Mouse (Mus musculus) heart, adult 2 months (tissue): ENCODE measurements around the gene Ola1.

Experiments used
- CTCF ChIP-seq: fragments of 200-600 bp; IDR thresholded peaks from 2 replicates; pipeline ENCODE4 v1.8.1; 2022; ENCODE audit warnings: antibody characterized with exemption, mild to moderate bottlenecking, moderate library complexity
- EP300 ChIP-seq: fragments of 200-500 bp; IDR thresholded peaks from 2 replicates; pipeline ENCODE4 v1.6.1; 2011; ENCODE audit warnings: low read depth, low read length, control low read depth; ENCODE audit not compliant: insufficient read depth
- POLR2A ChIP-seq: fragments of 200-500 bp; IDR thresholded peaks from 2 replicates; pipeline ENCODE4 v1.6.1; 2011; ENCODE audit warnings: mild to moderate bottlenecking, low read depth, low read length, control low read depth; ENCODE audit not compliant: insufficient read depth

DNA sequence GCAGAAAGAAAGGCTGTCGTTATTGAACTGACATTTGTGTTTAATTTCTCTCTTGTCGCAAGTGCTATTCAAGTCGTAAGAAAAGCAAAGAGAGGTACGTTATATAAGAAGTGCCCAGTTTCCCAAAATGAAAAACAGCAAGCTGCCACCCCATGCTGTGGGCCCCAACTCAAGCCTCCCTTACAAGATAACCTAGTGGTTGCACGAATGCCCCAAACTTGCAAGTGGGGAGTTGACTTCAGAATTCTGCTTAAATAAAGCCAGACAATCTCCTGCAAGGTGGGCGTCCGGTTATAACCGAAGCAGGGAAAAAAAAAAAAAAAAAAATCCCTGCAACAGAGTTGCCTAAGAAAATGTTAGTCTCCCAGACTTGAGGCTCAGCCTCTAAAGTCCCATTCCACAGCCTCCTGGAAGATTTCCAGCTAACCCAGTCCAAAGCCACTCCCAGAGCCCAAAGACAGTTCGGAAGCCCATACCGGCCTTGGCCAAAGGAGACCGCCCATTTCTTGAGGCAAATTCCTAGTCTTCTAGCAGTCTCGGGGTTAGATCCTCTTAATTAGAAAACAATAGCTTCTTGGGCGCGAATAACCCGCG lies 44.5 kb upstream of the Ola1 start:
- TF ChIP-seq CTCF (no peak), POLR2A (no peak), EP300 (no peak)
